Mouse (Mus musculus): ENCODE measurements around the gene Gpm6b. TPM values are rescaled to one million over a fixed set of nuclear protein-coding genes. Genes with fewer than 3 reads are reported as not detected.

Gene Gpm6b
- total RNA-seq (2021) = 100 to 1,000 TPM; 716 to 752 TPM

DNA sequence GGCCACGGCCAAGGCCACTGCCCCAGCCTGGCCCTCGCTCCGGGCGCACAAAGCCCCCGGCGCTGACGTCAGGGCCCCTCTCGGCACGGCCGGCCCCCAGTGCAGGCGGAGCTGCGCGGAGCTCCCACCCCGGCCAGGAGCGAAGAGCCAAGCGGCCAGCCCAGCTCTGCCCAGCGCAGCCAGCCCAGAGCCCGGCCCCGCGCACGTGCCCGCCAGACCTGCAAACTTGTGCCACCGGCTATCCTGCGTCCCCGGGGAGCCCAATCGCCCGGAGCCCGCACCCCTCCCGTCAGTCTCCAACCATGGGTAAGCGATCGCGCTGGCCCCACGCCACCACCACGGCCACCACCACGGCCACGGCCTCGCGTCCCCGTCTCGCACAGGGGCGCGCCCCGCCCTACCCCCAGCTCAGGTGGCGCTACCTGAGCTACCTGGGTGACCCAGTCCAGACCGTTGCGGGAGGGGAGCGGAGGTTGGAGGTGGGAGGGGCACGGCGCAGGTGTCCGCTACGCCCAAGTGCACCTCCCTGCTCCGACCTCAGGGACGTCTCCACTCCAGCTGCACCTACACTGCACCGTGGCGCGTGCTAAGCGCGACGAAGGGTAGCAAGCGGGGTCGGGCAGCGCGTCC lies at the start of gene Gpm6b:
Gpm6b (plus strand) TSS at position 81 of the 630 bp plus-strand sequence.
- DNase-seq (ENCODE audit: extremely low spot score in 1 of 2, low spot score in 1 of 2) = peak; percentile 39 to 42

DNA sequence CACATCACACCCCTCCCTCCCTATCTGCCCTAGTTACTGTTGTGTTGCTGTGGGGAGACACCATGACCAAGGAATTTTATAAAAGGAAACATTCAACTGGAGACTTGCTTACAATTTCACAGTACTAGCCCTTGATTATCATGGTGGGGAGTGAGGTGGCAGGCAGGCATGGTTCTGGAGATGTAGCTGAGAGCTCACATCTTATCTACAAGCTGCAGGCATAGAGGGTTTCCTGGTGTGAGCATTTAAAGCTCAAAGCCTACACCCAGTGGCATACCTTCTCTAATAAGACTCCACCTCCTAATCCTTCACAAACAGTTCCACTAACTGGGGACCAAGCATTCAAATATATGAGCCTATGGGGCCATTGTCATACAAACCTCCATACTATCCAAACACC lies 42.4 kb upstream of the Gpm6b start:
- DNase-seq (ENCODE audit: extremely low spot score in 1 of 2, low spot score in 1 of 2) = no peak

DNA sequence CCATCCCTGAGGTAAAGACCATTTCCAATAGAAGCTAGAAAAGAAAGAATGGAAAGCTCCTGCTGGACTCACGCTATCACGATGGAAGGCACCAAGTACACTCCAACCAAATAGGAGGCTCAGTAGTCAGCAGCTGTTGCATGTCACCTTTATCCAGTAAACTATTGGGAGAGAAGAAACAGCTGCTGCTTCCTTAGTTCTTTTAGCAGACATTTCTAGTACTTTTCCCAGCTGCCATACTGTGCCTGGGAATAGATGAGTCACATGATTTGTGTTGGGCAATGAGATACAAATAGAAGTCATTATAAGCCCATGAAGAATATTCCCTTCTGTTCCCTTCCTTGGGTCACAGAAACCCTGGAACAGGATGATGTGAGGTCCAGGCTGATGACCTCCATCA lies 40.4 kb upstream of the Gpm6b start:
- DNase-seq (ENCODE audit: extremely low spot score in 1 of 2, low spot score in 1 of 2) = no peak

DNA sequence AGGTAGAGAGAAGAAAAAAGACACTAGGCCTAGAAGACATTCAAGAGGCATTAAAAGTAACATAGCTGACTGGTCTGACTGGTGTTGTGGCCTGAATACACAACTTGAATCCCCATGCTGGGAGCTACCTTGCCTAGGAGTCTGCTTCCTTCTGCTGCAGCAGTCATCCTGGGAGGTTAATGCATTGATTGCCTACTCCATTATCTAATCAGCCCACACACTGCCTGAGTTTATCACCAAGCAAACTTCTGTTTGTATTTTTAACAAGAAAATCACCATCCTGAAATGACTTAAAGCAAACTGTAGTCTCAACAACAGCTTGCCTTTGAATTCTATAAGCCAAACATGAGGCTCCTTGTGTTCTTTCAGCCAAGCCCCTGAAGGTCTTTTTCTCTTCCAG lies 38.9 kb upstream of the Gpm6b start:
- no peak for DNase-seq (ENCODE audit: extremely low spot score in 1 of 2, low spot score in 1 of 2)

DNA sequence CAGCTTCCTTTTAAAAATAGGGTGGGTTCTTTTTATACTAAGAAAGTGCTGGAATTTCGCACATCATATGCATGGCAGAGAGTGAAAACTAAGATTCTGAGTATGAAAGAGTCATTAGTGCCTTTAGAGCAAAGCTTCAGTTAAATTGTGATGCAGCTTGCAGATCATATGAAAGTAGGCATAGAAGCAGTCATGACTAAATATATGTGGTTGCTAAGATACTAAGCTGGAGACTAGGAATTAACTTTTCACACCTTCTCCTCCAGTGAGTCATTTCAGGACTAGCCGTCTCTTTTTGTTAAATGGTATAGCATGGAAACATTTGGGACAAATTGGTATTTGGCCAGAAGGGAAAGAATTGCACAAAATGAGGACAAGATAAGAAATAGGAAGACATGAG lies 24.1 kb upstream of the Gpm6b start:
- no peak for DNase-seq (ENCODE audit: extremely low spot score in 1 of 2, low spot score in 1 of 2)

DNA sequence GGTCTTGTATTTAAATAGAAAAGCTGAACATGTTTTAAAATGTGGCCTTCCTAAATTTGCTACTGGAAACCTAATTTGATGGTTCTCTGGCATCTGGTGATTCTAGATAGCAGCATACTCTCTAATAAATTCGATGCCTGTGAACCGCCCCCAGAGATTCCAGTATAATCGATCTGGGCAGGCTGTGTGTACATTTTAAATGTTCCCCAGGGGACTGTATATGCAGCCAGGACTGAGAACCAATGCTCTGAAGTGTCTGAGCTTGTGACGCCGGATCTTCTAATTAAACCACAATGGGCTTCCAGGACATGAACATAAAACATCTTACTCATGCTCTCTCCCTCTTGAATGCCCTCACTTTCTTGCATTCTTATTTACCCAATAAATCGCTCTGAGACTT lies 22.5 kb upstream of the Gpm6b start:
- DNase-seq (ENCODE audit: extremely low spot score in 1 of 2, low spot score in 1 of 2) = no peak

DNA sequence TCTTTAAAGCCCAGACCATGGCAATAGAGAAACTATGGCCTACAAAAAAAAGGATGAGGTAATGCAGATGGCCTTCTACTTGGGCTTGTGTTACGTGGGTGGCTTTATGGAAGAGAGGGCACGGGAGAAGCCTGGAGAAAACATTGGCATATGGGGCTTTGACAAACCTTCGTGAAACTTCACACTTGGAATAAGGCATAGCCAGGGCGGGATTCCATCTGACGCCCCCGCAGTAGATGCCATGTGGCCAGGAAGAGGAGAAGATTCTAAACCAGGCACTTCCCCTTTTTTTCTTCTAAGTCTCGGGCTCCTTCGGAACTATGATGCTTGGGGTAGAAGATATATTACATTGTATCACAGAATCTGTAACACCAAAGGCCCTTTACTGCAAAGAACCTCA lies 22.0 kb upstream of the Gpm6b start:
- DNase-seq (ENCODE audit: extremely low spot score in 1 of 2, low spot score in 1 of 2) = peak in 1 of 2 experiments; percentile 27

DNA sequence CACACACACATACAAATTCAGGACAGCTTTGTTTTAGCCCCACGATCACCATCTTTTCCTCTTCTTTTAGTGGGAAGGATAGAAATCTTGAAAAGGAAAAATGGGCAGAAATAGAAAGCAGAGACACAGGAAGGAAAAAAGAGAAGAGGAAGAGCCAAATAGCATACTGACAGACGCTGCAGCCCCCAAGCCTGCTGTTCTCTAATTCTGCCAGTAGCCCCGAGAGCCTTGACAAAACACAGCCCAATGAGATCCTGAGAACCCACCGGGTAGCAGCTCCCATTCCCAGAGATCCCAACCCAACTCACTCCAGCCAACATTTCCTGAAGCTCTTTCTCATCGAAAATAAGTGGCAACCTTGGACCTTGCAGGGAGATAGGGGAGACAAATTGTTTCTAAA lies 19.4 kb upstream of the Gpm6b start:
- no peak for DNase-seq (ENCODE audit: extremely low spot score in 1 of 2, low spot score in 1 of 2)

DNA sequence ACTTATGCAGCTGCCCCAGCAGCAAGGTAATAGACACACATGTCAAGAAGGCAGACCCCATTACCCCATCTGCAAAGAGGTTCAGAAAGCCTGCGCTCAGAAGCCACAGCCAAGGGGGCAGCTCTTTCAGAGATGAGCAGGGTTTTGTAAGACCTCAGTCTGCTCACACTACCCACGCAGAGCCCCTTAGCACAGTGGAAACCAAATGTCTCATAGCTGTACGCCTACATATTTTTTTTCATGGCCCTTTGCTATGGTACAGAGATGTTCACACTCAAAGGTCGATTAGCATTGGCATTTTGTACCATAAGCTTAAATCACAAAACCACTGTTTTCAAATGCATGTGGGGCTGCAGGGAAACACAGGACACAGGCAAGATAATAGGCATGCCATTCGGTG lies 11.9 kb upstream of the Gpm6b start:
- DNase-seq (ENCODE audit: extremely low spot score in 1 of 2, low spot score in 1 of 2) = no peak

DNA sequence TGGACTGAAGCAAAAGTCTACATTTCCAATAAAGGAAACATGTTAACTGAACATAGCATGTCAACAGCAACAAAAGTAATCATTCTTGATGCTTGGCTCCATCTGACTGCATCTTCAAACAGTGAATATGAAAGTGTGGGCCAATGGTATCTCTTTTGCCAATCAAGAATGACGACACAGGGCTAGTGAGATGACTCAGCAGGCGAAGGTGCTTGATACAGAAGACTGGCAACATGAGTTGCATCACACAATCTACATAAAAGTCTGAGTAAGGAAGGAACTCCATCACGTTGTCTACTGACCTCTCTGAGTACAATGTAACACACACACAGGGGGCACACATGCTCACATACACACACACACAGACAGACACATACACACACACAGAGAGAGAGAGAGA lies 9.0 kb upstream of the Gpm6b start:
- no peak for DNase-seq (ENCODE audit: extremely low spot score in 1 of 2, low spot score in 1 of 2)

DNA sequence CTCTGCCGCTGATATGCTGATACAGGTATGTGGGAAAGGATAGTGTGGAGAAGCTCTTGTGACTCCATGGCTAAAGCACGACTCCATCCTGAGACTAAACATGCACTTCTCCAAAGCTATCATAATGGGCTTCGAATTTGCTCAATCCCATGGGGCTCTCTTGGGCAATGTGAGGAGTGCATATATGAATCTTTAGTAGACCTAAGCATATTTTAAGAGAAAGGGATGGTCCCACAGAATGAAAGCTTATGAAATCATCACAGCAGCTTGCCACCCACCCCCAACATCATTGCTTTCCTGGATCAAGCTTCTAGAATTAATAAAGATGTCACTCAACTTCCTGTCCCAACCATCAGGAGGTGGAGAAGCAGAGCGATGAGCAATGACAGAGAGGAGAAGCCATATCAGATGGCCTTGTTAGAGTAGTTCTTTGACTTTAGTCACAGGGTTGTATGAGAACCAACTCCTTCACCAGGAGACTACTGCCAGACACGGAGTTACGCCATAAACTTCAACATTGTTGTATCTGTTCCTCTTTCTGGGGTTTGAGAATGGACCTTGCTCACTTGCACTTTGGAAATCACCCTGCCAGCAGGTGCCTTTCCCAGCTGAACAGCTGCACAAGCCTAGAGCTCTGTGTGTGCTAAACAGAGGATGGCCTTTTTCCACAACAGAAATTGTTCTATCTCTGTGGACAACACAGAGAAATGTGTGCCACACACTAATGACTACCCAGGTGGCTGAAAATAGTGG lies 8.0 kb upstream of the Gpm6b start:
- DNase-seq (ENCODE audit: extremely low spot score in 1 of 2, low spot score in 1 of 2) = no peak

DNA sequence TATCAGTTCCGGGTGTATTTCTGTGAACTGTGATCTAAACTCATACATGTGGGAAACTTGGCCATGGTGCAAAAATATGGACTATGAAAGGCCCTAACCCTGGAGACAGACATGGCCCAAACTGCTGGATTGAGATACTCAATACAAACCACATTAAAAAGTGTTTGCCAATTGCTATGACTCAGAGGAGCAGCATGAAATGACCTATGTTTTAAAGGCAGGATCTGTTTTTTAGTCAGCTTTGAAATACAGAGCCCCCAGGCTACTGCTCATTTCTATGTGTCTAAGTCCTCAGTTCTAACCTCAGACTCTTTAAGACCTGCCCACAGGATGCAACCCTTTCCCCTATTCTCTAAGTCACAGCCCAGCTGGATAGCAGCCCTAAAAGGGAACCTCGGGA lies 2.6 kb upstream of the Gpm6b start:
- no peak for DNase-seq (ENCODE audit: extremely low spot score in 1 of 2, low spot score in 1 of 2)

DNA sequence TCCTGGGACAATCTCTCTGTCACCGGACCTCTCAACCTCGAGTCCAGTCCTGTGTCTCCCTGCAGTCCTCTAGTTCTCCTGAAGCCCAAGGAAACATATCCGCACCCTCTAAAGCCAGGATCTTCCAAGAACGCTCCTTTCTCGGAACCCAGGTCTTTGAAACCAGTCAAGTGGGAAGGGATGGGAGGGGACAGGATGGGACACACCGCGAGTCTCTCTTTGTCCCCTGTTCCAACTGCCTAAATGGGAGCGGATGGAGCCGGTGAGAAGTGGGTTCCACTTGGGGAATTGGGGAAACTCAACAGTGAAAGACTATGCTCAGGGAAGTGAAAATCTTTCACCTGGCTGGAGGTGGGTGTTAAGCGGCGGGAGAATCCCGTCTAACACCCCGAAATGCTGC lies 809 bp downstream of the Gpm6b start:
- no peak for DNase-seq (ENCODE audit: extremely low spot score in 1 of 2, low spot score in 1 of 2)

DNA sequence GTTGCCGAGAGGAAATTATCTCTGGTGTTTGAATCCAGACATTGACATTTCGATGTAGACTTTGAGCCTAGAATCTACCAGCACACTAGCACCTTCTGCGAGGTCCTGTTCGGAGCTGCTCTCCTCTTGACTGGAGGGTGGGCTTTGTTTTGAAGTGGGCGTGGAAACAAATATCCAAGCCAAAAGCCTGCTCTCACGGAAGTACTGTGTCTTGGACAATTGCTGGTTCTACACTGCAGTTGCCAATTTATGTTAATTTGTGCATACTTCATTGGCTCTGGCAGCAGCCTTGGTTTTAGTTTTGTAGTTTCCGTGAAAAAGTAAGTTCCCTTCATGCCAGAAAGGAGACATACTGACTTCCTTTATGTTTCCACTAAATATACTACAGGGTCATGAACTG lies 2.0 kb downstream of the Gpm6b start:
- DNase-seq (ENCODE audit: extremely low spot score in 1 of 2, low spot score in 1 of 2) = no peak

DNA sequence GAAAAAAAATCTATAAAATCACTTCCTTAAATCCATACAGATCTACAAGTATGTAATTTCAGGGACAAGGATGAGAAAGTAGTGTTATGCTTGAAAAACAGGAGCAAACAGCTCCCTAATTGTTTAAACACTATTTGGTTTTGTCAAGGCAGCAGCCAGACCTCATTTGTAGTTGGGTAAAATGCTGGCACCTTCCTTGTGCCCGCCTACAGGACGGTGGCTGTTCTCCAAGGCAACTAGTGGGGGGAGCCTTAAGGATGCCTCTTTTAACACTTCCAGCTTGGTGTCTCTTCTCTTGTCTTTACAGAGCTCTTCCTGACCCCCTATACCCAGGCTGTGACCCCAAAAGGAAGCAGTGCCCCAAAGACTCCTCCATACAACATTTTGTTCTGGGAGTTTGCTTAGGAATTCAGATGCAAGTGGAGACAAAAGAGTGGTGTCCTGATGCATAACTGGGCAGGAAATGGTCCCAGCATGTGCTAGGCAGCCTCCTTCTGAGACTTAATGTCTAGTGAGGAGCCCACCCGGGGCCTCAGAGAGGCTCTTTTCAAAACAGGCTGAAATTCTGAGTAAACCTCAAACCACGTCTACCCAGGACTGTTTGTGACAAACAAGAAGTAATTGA lies 4.7 kb downstream of the Gpm6b start:
- no peak for DNase-seq (ENCODE audit: extremely low spot score in 1 of 2, low spot score in 1 of 2)

DNA sequence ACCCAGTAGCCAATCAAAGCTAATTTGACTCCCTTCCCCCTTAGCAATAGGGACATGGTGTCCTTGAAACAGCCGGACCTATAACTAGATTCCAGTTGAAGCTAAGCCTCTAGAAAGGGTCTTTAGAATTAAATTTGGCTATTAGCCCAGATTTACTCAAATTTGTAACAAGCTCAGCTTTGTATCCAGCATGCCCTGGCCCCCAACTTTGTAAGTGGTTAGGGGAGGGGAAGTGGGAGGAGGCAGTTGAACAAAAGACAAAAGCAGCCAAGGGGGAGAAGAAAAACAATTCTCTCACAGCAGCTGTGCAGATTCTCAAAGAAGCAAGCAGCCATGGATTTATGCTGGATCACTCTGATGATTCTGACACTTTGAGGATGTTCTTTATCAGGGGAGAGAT lies 32.8 kb downstream of the Gpm6b start:
- no peak for DNase-seq (ENCODE audit: extremely low spot score in 1 of 2, low spot score in 1 of 2)

DNA sequence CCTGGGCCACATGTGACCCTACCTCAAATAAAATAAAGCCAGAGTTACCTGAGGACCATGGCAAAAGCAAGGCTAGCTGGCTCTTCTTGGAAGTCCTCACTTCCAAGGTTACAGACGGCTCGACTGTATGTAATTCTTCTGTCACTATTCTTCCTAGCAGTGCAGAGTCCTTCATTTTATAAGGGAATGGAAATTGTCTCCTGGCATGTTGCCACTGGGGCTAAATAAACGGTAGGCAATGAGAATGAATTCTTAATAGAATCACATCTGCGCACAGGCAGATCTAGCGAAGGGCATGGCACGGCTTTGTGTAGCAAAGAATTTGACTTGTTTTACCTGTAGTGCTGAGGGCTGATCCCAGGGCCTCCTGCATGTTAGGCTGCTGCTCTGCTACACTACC lies 33.9 kb downstream of the Gpm6b start:
- DNase-seq (ENCODE audit: extremely low spot score in 1 of 2, low spot score in 1 of 2) = no peak

DNA sequence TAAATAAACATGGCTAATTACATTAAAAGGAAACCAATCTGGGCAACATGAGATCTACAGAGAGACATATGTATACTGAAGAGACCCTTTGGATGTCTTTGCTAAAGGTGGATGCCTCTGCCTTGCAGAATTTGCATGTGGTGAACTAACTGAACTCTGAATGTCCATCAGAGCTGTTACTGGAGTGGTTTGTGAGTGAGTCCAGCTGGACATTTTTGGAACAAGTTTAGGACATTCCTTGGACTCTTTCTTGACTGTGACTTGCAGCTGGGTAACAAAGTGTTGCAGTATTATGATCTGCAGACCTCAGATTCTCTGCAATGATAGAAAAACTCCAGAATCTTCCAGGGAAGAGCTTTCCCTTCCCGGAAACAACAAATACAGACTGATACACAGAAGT lies 41.1 kb downstream of the Gpm6b start:
- DNase-seq (ENCODE audit: extremely low spot score in 1 of 2, low spot score in 1 of 2) = no peak

DNA sequence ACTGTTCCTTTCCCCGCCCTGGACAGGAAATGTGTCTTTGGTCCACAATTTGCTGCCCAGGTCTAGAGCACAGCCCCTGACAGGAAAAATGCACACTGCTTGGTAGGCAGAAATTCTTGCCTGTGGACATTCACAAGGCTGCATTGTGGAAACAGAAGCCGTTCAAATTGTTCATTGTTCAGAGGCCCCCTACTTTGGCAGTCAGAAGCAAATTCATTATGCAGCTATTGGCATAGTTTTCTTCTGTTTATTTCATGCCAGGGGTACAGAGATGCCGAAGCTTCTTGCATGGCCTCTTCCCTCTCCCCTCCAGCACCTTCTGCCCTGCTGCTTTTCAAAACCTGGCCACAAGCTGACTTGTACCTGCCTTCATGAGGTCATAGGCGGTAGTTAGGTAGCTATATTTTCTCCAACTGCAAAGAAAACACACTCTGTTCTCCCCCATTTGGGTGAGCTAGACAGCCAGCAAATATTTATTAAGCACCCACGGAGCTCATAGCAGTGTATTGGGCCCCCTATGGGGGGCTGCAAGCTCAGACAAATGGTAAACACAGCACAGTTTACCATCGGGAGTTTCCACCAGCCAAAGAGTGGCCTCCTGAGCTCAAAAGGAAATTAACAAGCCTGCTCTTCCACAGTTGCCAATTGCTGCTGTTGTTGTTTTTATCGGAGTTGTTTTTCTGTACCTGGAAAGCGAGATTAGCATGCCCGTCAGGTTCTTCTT lies 48.2 kb downstream of the Gpm6b start:
- no peak for DNase-seq (ENCODE audit: extremely low spot score in 1 of 2, low spot score in 1 of 2)

DNA sequence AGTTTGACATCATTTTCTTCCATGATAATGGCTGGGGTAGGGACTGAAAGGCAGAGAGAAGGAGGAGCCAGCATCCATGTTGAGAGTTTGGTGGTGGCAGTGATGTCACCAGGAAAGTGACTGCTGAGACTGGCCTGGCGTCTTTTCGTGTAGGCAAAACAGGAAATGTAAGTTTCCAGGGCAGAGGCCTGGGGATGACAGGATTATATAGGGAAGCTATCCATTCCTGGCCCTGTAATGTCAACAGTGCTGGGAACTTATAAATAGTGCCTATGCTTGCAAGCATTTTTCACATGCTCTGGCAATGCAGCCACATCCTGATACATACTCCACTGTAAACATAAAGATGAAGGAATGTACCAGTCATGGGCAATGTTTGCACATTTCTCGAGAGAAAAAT lies 52.6 kb downstream of the Gpm6b start:
- DNase-seq (ENCODE audit: extremely low spot score in 1 of 2, low spot score in 1 of 2) = no peak

DNA sequence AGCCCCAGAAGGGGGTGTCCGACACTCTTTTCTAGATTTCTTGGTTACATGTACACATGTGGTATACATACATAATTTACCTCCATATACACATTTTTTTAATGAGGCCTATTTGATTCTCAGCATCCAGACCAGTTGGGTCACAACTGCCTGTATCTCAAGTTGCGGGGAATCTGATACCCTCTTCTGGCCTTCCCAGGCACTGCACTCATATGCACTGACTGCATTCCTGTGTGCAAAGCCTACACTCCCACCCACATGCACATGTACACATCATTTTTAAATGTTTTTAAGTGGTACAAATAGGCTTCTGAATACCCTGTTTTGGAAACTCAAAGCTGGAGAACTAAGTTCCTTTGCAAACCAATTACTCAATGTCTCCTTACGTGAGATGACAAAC lies 54.8 kb downstream of the Gpm6b start:
- no peak for DNase-seq (ENCODE audit: extremely low spot score in 1 of 2, low spot score in 1 of 2)
